Mouse (Mus musculus) intestine, embryonic 14.5 days (tissue): ENCODE measurements around the gene Cdc25a. TPM values are rescaled to one million over a fixed set of nuclear protein-coding genes. Genes with fewer than 3 reads are reported as not detected.

Experiments used
- ATAC-seq: fragments of 200-750 bp; cut with Nextera tagmentation; replicated peaks from 2 replicates; pipeline ENCODE4 v1.8.0; 2017; ENCODE audit warnings: low read depth, moderate number of reproducible peaks, moderate TSS enrichment, moderate library complexity; ENCODE audit not compliant: low FRiP score, low TSS enrichment
- DNase-seq: peaks from one replicate; pipeline ENCODE4 v3.0.0-alpha.2; 2018; ENCODE audit warnings: low spot score
- H3K27ac ChIP-seq: fragments of 300-500 bp; sonication (generic); 2 replicates; pipeline ENCODE4 v1.5.1; 2014; ENCODE audit warnings: low read depth, mild to moderate bottlenecking, control low read depth
- H3K27me3 ChIP-seq: fragments of 300-500 bp; sonication (generic); replicated peaks from 2 replicates; pipeline ENCODE4 v1.6.1; 2014; ENCODE audit warnings: low read length, control low read depth; ENCODE audit not compliant: control insufficient read depth, insufficient read depth
- H3K36me3 ChIP-seq: fragments of 300-500 bp; sonication (generic); 2 replicates; pipeline ENCODE4 v1.6.1; 2014; ENCODE audit warnings: low read length, control low read depth; ENCODE audit not compliant: control insufficient read depth, insufficient read depth
- H3K4me1 ChIP-seq: fragments of 300-500 bp; sonication (generic); replicated peaks from 2 replicates; pipeline ENCODE4 v1.6.1; 2014; ENCODE audit warnings: low read length, control low read depth, mixed read lengths; ENCODE audit not compliant: control insufficient read depth, insufficient read depth
- H3K4me2 ChIP-seq: fragments of 300-500 bp; sonication (generic); 2 replicates; pipeline ENCODE4 v1.6.1; 2014; ENCODE audit warnings: low read length
- H3K4me3 ChIP-seq: fragments of 300-500 bp; sonication (generic); 2 replicates; pipeline ENCODE4 v1.5.1; 2014; ENCODE audit warnings: low read depth, low read length, control low read depth, mixed read lengths
- H3K9ac ChIP-seq: fragments of 300-500 bp; sonication (generic); 2 replicates; pipeline ENCODE4 v1.6.1; 2014; ENCODE audit warnings: mild to moderate bottlenecking, low read length
- H3K9me3 ChIP-seq: fragments of 300-500 bp; sonication (generic); 2 replicates; pipeline ENCODE4 v1.6.1; 2016; ENCODE audit warnings: low read length, control low read depth; ENCODE audit not compliant: control insufficient read depth
- WGBS: fragments of 180-500 bp; shearing (Covaris S2); extraction: QIAGEN DNeasy Blood & Tissue Kit; methylation state at CpG from one replicate; pipeline ENCODE4 v1.1.7; 2014; 5-methylcytosine and 5-hydroxymethylcytosine counted together
- microRNA-seq: library from miRNA; unstranded; fragments of <30 nt; microRNA quantifications from one replicate; pipeline ENCODE4, GENCODE M21; 2016
- polyA plus RNA-seq: library from polyadenylated mRNA; unstranded; fragments of >200 nt; fragmentation: Nextera tagmentation; extraction: Ambion mirVana; gene quantifications from 2 replicates; pipeline ENCODE4 v1.2.1, GENCODE M21; 2014

The Cdc25a gene
- polyA plus RNA-seq, 1 experiment from 2014 or later: 35.5 TPM

DNA sequence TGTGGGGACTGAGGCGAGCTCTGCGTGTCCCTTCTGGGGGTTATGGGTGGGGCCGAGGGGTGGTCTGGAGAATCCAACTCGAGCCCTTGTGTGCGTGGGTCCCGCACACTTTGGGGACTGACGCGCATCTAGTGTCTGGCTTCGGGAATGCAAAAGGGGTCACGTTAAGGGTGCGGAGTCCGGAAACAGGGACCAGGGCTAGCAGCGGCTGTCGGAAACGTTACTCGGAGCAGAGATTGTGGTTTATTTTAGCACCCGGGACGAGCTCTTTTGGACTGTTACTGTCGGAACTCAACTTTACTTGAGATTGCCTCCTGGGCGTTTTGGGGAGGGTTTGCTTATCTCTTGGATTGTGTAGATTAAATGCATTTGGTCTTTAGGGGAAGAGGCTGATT lies 57.0 kb downstream of the Cdc25a start:
- under 1% methylated on average over 20 of the region's 20 CpGs for WGBS
- H3K9ac ChIP-seq: peak overlapping the region; percentile 69
- no peaks in the 10 kb centered on the region for H3K36me3 ChIP-seq
- H3K27ac ChIP-seq: peak overlapping the region; percentile 96
- peak overlapping the region; percentile 68 for H3K4me3 ChIP-seq
- ATAC-seq: no peak
- no peak for DNase-seq
- H3K4me2 ChIP-seq: peak overlapping the region; percentile 77
- H3K4me1 ChIP-seq: peaks cover 7% of the 10 kb centered on the region
- no peaks in the 10 kb centered on the region for H3K27me3 ChIP-seq
- H3K9me3 ChIP-seq: no peaks in the 10 kb centered on the region

DNA sequence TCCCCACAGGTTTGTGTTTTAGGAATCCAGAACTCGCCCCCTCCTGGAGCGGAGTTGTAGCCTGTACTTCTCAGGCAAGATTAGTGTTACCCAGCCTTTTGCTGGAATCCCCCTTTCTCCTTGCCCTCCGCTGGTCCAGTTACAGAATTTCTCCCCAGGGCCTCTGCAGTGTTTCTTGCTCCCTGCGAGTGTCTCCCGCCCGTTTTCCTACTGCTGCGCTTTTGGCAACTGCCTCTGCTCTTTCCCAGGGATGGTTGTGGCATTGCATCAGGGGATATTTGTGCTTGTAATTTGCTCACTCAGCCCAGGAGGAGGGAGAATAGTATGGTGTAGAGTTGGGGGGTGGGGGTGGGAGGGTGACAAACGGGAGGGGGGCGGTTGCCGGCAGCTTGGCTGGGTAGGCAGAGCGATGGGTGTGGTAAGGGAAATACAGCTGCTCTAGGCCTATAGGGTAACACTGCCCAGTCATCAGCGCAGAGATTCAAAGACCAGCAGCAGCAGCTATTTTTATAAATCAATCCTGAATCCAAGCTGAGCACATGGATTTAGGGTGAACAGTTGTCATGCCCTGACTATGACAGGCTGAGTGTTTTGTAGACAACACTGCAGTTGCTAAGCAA lies 57.5 kb downstream of the Cdc25a start:
- DNase-seq (peak; percentile 74), ATAC-seq (no peak)
- 1% methylated on average over 12 of the region's 12 CpGs for WGBS
- Histone ChIP-seq H3K9me3 (no peaks in the 10 kb centered on the region), H3K36me3 (no peaks in the 10 kb centered on the region), H3K4me2 (peak overlapping the region; percentile 77), H3K27ac (peak overlapping the region; percentile 96), H3K9ac (peak overlapping the region; percentile 69), H3K27me3 (no peaks in the 10 kb centered on the region), H3K4me3 (peak overlapping the region; percentile 68), H3K4me1 (peaks cover 7% of the 10 kb centered on the region)

DNA sequence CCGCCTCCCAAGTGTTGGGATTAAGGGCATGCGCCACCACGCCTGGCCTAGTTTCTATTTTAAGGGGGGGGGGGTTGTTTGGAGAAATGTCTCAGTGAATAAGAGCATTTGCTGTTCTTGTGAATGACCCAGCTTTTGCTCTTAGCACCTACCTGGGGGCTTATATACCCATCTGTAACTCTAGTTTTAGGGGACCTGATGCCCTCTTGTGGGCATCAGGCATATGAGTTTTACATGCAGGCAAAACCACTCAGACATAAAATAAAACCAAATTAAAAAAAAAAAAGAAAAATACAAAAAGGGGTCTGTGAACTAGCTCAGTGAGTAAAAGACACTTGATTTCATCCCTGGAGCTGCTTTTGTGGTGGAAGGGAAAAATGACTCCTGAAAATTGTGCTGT lies 64.0 kb downstream of the Cdc25a start:
- DNase-seq (no peak), ATAC-seq (no peak)
- Histone ChIP-seq H3K36me3 (no peaks in the 10 kb centered on the region), H3K9me3 (no peaks in the 10 kb centered on the region), H3K9ac (no peak overlapping the region), H3K4me3 (no peak overlapping the region), H3K4me1 (peaks cover 2% of the 10 kb centered on the region; the same call in 1 of the 2 replicates), H3K4me2 (no peak overlapping the region), H3K27ac (no peak overlapping the region), H3K27me3 (no peaks in the 10 kb centered on the region)
- 83% methylated on average over 3 of the region's 3 CpGs for WGBS

DNA sequence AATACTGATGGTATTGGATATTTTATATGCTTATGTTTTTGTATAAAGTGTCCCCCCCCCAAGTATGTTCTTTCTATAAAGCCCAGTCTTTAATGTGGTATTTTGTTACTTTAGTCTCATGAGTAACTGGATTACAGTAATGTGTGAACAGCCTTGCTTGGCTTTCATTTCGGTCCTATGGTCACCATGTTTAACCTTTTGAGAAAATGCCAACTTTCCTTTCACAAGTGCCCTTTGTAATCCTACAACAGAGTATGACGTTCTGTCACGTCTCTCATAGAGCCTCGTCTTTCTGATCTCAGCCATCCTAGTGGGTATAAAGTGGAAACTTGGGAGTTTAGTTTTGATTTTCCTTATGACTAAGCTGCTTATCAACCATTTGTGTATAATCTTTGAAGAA lies 67.4 kb downstream of the Cdc25a start:
- no peaks in the 10 kb centered on the region for H3K36me3 ChIP-seq
- no peaks in the 10 kb centered on the region for H3K27me3 ChIP-seq
- H3K4me3 ChIP-seq: no peak overlapping the region
- DNase-seq: no peak
- H3K9ac ChIP-seq: no peak overlapping the region
- no peak overlapping the region for H3K4me2 ChIP-seq
- H3K27ac ChIP-seq: no peak overlapping the region
- ATAC-seq: no peak
- 84% methylated on average over 4 of the region's 4 CpGs for WGBS
- H3K9me3 ChIP-seq: no peaks in the 10 kb centered on the region
- peaks cover 2% of the 10 kb centered on the region; the same call in 1 of the 2 replicates for H3K4me1 ChIP-seq

Small RNA genes within 50 kb of the gene (microRNA-seq; reads per million reads assigned to microRNA genes)
- gene Mir7089: 2.3 reads per million, percentile 24 among the genes with 10 or more reads in this experiment

Other genes starting within 250 kb of the Cdc25a start
- not detected in 2 replicates for gene Fbxw24, start 249.5 kb upstream of the Cdc25a start, polyA plus RNA-seq
- not detected in 2 replicates for gene Fbxw25, start 210.9 kb upstream of the Cdc25a start, polyA plus RNA-seq
- gene Fbxw18, start 172.9 kb upstream of the Cdc25a start, polyA plus RNA-seq: 0.11 and 0.12 TPM in 2 replicates
- gene Fbxw26, start 129.5 kb upstream of the Cdc25a start, polyA plus RNA-seq: 0.19 TPM in 1 of 2 replicates, not detected in the other
- gene Fbxw27, start 84.9 kb upstream of the Cdc25a start, polyA plus RNA-seq: not detected in 2 replicates
- gene Spink8, start 63.3 kb upstream of the Cdc25a start, polyA plus RNA-seq: 0.47 TPM in 1 of 2 replicates, not detected in the other
- 85.4 and 87.9 TPM in 2 replicates for gene Nme6, start 42.8 kb upstream of the Cdc25a start, polyA plus RNA-seq
- gene Camp, start 26.0 kb upstream of the Cdc25a start, polyA plus RNA-seq: 0.42 and 0.91 TPM in 2 replicates
- gene Map4, start 55.9 kb downstream of the Cdc25a start, polyA plus RNA-seq: 60.8 and 67.1 TPM in 2 replicates
- 125 and 127 TPM in 2 replicates for gene Smarcc1, start 242.1 kb downstream of the Cdc25a start, polyA plus RNA-seq
- 123 and 134 TPM in 2 replicates for gene Dhx30, start 242.3 kb downstream of the Cdc25a start, polyA plus RNA-seq